Mouse (Mus musculus) kidney, adult 11 months (tissue): ENCODE measurements around the gene Tulp4.

Experiments used
- DNase-seq: peaks from one replicate; pipeline ENCODE4 v3.0.0; 2022

The Tulp4 gene

DNA sequence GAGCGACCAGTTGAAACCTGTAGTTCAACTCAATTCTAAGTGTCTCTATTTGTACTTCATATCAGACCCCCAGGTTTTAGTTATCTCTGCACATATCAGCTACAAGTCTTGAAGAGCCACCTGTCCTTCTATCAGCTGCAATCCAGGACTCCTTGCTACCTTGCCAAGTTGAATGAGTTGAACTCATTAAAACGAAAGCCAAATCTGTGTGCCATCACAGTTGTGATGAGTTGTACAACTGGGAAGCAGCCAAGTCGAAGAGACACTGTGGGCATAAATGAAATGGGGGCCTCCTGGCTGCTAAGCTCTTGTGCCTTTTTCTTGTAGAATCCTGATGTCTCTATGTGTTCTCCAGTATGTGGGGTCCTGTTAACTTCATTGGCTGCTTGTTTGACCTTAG, 19.2 kb downstream of the Tulp4 start:
- no peak for DNase-seq

GRCm38 (mm10) chr17:6128039-6128438, 21.8 kb downstream of the Tulp4 start:
- DNase-seq: no peak

- no peak for DNase-seq
Observed at GRCm38 (mm10) chr17:6129361-6129760, 23.1 kb downstream of the Tulp4 start.

DNA sequence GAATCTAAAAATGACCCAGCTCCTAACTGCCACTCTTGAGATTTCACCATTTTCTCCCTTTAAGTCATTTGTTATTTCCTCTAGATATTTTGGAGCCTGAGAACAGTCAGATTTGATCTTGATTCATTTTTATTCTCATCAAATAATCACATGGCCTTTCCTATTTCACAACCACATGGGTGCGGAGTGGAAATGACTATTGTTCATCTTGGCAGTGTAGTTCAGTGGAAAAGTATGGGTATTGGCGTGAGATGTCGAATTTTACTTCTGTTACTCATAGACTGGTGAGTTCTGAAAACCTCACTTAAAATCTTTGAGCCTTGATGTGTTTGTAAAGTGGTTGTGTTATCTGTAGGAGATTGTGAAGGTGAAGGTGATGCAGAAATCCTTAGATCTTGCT, 24.8 kb downstream of the Tulp4 start:
- DNase-seq: no peak

GRCm38 (mm10) chr17:6140875-6141274, 34.6 kb downstream of the Tulp4 start:
- DNase-seq: no peak

GRCm38 (mm10) chr17:6141344-6141743, 35.1 kb downstream of the Tulp4 start:
- no peak for DNase-seq

DNA sequence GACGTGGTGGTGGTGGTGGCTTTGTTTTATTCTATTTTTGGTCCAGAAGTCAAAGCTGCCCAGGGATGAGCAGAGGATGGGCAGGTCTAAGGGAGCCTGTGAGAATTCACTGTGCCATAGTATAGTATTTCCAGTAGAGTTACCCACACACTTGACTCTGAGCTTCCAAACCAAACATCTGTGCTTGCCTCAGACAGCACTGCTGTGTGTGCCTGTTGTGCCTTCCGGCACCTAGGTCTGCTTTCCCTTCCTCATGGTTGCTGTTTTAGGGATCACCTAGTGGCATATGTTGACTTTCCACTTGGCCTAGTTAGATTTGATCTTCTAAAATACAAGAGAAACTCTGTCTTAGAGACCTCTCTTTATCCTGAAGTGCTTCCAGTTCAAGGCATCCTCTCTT, 39.0 kb downstream of the Tulp4 start:
- no peak for DNase-seq

GRCm38 (mm10) chr17:6152941-6153340, 46.7 kb downstream of the Tulp4 start:
- DNase-seq: no peak

- no peak for DNase-seq
Observed at GRCm38 (mm10) chr17:6153581-6153980, 47.3 kb downstream of the Tulp4 start.

- no peak for DNase-seq
Observed at GRCm38 (mm10) chr17:6154366-6154765, 48.1 kb downstream of the Tulp4 start.

DNA sequence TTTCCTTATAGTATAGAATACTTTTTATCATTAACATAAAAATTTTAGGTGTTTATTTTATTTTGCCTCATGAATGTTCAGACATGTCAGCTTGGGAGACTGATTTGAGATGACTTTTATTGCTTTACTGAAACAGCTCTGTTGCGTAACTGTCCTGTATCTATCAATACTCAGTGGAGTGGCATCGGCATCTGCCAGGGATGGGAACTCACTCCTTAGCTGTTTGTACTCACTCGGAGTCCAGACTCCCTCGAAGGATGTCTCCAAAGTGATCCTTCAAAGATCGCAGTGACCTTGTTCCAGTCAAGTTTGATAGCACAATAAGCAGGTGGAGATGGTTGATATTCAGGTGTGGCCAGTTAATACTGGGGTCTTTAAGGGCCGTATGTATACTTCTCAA, 54.3 kb downstream of the Tulp4 start:
- DNase-seq: no peak

- DNase-seq: no peak
Observed at GRCm38 (mm10) chr17:6161916-6162315, 55.7 kb downstream of the Tulp4 start.

GRCm38 (mm10) chr17:6162761-6163160, 56.5 kb downstream of the Tulp4 start:
- DNase-seq: no peak

DNA sequence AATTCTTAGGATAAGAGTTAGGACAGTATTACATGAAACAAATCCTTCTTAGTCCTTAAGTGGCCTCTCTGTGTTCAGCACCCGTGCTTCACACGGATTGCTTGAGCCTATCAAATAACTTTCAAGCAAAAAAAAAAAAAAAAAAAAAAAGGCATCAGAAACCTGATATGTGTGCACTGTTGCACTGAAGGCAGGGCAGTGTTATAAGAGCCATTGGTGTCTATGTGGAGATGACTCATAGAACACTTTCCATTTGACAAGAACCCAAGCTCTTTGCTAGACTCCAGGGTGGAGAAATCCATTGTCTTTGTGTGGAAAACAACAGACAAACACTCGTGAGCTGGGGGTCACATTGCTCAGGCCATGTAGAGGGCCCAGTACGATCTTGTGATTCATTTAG, 58.7 kb downstream of the Tulp4 start:
- DNase-seq: no peak

GRCm38 (mm10) chr17:6172440-6172839, 66.2 kb downstream of the Tulp4 start:
- DNase-seq: no peak

GRCm38 (mm10) chr17:6172926-6173690, 66.9 kb downstream of the Tulp4 start:
- DNase-seq: peak; percentile 65

- peak; percentile 14 for DNase-seq
Observed at GRCm38 (mm10) chr17:6174574-6174973, 68.3 kb downstream of the Tulp4 start.

GRCm38 (mm10) chr17:6178564-6179267, 72.5 kb downstream of the Tulp4 start:
- DNase-seq: no peak

DNA sequence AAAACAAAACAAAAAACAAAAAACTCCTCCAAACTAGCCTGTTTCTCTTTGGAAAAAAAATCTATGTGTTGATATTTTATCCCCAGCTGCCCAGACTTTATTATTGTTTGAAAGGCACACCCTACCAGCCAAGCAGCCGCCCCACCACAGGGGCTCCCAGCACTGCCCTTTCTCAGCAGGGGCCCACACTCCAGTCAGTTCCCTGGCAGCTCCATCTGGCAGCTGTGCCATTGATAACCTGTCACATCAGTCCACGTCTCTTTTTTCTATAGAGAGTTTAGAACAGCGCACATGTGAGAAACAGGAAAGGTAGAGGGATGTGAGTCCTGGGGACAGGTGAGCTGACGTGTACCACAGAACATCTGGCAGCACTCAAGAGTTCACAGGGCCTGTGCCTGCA, 73.2 kb downstream of the Tulp4 start:
- DNase-seq: no peak

DNA sequence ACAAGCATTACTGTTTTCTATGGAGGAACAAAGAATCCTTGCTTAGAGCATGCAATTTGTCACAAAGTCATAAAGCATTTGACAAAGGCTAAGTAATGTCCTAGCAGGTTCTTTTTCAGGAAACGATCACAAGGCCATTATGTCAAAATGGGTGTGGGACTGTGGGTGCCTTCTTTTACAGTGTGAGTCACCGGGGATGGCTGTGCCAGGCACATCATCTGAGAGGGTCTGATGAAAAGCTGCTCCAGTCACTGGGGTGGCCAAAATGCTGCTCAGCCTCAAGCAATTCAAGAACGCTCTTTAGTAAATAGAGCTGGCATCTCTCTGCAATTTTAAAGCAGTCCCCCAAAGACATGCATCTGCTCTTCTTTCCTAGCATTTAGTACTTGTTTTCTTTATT, 74.2 kb downstream of the Tulp4 start:
- no peak for DNase-seq

DNA sequence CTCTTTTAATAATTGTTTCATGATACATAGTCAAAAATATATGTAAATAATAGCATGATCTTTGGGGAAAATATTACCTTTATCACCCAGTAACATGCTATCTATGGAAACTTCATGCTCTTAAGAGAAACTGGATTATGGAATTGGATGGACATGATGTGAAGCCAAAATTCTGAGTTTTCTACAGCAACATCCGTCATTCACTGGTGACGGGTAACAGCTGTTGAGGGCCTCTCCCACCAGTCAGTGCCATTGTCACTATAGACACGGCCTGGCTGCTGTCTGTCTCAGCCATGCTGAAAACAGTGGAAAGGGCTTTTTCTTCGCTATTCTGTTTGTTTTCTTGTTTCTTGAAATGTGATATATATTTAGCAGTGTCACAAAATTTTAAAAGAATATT, 76.5 kb downstream of the Tulp4 start:
- DNase-seq: no peak

DNA sequence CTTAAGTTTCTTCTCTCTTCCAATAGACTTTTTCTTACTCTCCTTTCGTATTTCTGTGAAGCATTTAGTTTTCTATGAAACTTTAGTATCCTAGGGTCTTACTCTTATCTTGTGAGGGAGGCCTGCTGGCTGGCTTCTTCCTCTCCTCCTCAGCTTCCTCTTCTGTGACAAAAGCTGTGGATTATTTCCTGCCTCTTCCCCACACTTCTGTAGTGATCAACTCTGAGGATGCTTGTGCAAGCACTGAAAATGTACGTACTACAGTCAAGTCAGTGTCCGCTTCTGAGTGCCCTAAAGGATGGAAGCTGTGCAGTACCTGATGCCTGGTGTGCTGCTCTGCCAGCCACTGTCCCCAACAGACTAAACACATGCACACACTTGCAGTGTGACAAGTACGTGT, 80.4 kb downstream of the Tulp4 start:
- DNase-seq: no peak

DNA sequence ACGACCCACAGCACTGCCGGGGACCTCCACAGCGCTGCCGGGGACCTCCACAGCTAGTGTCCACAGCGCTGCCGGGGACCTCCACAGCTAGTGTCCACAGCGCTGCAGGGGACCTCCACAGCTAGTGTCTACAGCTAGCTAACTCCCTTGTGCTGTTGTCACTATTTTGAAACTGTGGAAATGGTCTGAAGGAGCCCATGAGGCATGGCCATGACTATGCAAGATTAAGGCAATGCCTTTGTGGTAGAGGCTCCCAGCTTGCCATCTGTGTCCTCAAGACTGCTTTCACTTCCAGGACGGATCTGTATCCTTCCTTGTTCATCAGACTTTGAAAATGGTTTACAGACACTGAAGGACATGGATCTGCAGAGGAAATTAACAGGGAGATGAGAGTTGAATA, 80.9 kb downstream of the Tulp4 start:
- no peak for DNase-seq

DNA sequence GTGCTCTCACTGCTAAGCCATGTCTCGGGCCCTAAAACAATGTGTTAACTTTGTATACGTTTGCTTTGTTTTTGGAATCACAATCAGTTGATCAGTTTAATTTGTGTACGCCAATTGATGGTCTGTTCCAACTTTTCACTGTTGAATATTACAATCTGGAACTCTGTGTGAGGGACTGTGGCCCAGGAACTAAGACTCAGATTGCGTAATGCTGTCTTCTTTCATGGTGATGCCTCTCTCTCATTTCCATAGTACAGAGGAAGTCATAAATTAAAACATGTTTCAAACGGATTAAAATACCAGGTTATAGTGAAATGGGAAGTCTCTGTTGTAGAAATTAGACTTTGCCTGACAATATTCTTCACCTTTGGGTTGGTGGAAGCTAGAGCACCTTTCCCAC, 83.0 kb downstream of the Tulp4 start:
- no peak for DNase-seq

DNA sequence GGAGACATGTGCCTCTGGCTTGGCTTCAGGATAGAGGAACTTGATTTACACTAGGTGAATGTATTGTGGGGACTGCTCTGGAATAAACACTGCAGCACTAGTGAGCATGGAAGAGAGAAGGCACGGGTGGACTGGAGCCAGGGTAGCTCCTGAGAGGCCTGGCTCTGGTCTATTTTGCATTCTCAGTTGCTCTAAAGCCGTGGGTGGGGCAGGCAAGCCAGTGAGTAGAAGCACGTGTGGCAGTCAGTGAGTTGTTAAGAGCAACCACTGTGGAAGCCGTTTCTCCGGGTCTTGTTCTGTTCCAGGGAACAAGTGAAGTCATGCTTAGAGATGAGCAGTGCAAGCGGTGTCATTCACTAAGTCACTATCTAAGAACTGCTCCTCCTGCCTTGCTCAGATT, 86.0 kb downstream of the Tulp4 start:
- no peak for DNase-seq
